Mouse (Mus musculus): ENCODE data around the gene Ccl5.
A peak's percentile ranks its signal among the peaks of the same experiment; 100 is the strongest.

Ccl5 gene

GRCm38 (mm10) chr11:83536831-83537230 lies 6.5 kb upstream of the Ccl5 start:
- no peak for DNase-seq

- DNase-seq: peak; percentile 74
Measured at GRCm38 (mm10) chr11:83534609-83535423, 4.5 kb upstream of the Ccl5 start.

- DNase-seq: no peak
Measured at GRCm38 (mm10) chr11:83534143-83534542, 3.8 kb upstream of the Ccl5 start.

GRCm38 (mm10) chr11:83533192-83533591 lies 2.9 kb upstream of the Ccl5 start:
- DNase-seq: no peak

- DNase-seq: no peak
Measured at GRCm38 (mm10) chr11:83529024-83529423, 1.3 kb downstream of the Ccl5 start.

GRCm38 (mm10) chr11:83522075-83522474 lies 8.2 kb downstream of the Ccl5 start, which contains the start of gene Heatr9:
Heatr9 (minus strand) TSS chr11:83522175.
- DNase-seq: no peak

- DNase-seq: no peak
Measured at GRCm38 (mm10) chr11:83518371-83518770, 11.9 kb downstream of the Ccl5 start.

GRCm38 (mm10) chr11:83517153-83517552 lies 13.2 kb downstream of the Ccl5 start:
- no peak for DNase-seq

GRCm38 (mm10) chr11:83509521-83509920 lies 20.8 kb downstream of the Ccl5 start:
- no peak for DNase-seq

- DNase-seq: no peak
Measured at GRCm38 (mm10) chr11:83504308-83504707, 26.0 kb downstream of the Ccl5 start.

GRCm38 (mm10) chr11:83495571-83495970 lies 34.7 kb downstream of the Ccl5 start:
- DNase-seq: no peak

GRCm38 (mm10) chr11:83491488-83491887 lies 38.8 kb downstream of the Ccl5 start:
- no peak for DNase-seq

All from right cerebral cortex, postnatal 4 days (tissue).